Mouse (Mus musculus) ES-Bruce4 (cell line): ENCODE measurements at regions not wholly inside any gene's neighbourhood (a gene's known extent, or its start where the extent isn't known, plus 50 kb on each side); places are given as distances from the start of the nearest gene placed in this dataset.

Experiments used
- H3K27ac ChIP-seq: 2 replicates; pipeline ENCODE4 v1.5.1; 2012; ENCODE audit warnings: low read length, inconsistent platforms; ENCODE audit not compliant: insufficient read depth
- H3K27me3 ChIP-seq: 2 replicates; pipeline ENCODE4 v1.6.1; 2012; ENCODE audit warnings: mild to moderate bottlenecking, low read length, inconsistent platforms; ENCODE audit not compliant: control insufficient read depth, poor library complexity, insufficient read depth, severe bottlenecking
- H3K36me3 ChIP-seq: 2 replicates; pipeline ENCODE4 v1.6.1; 2012; ENCODE audit warnings: inconsistent platforms, mild to moderate bottlenecking, low read length, moderate library complexity; ENCODE audit not compliant: control insufficient read depth, poor library complexity, insufficient read depth, severe bottlenecking
- H3K4me1 ChIP-seq: one replicate; pipeline ENCODE4 v1.8.1; 2011; ENCODE audit warnings: low read length; ENCODE audit not compliant: control insufficient read depth, insufficient read depth
- H3K4me3 ChIP-seq: 2 replicates; pipeline ENCODE4 v1.5.1; 2011; ENCODE audit warnings: low read depth, mild to moderate bottlenecking, low read length
- H3K9ac ChIP-seq: 2 replicates; pipeline ENCODE4 v1.6.1; 2012; ENCODE audit warnings: low read depth, mild to moderate bottlenecking, inconsistent platforms; ENCODE audit not compliant: poor library complexity, severe bottlenecking
- H3K9me3 ChIP-seq: replicated peaks from 2 replicates; pipeline ENCODE4 v1.6.1; 2012; ENCODE audit warnings: mild to moderate bottlenecking, low read length, inconsistent platforms; ENCODE audit not compliant: control insufficient read depth, poor library complexity, insufficient read depth, severe bottlenecking
- CTCF ChIP-seq: IDR thresholded peaks from one replicate; pipeline ENCODE4 v1.8.1; 2011; ENCODE audit warnings: low read depth, low read length
- EP300 ChIP-seq: IDR thresholded peaks from 2 replicates; pipeline ENCODE4 v1.6.1; 2011; ENCODE audit warnings: low read depth, low read length; ENCODE audit not compliant: insufficient read depth
- POLR2A ChIP-seq: IDR thresholded peaks from one replicate; pipeline ENCODE4 v1.8.1; 2011; ENCODE audit warnings: low read length; ENCODE audit not compliant: insufficient read depth

DNA sequence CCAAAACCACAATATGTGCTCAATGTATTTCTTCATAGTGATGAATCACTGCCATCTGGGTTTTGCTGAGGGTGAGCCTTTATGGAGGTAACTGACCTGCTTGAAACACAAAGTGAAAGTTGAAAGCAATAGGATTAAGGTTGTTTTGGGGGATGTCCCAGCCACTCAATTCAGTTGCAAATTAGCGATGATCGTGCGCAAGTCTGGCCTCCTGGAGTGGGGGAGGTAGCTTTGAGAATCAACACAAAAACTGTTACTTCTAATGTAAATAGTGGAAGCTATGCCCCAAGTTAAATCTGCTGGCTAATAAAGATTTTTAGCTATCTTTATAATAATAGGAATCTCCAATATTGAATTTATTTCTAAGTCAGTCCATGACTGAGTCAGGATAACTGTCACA is 56.3 kb upstream of the Cers4 start:
- Histone ChIP-seq H3K27me3 (no peaks in the 10 kb centered on the region), H3K9me3 (peaks cover 46% of the 10 kb centered on the region), H3K4me3 (no peak overlapping the region), H3K4me1 (no peaks in the 10 kb centered on the region), H3K27ac (peak overlapping the region; percentile 97), H3K36me3 (0 out of 2 replicates have a peak, but pooled peaks cover 2% of the 10 kb centered on the region), H3K9ac (no peak overlapping the region)
- peak; percentile 93 for TF ChIP-seq EP300
- no peak for TF ChIP-seq CTCF
- TF ChIP-seq POLR2A = no peak
